Mouse (Mus musculus) telencephalon, adult 2 months (tissue): ENCODE data around the gene Mup22.
"Not testable (repeated sequence)": the region's sequence is repeated elsewhere in the genome, so short reads cannot be mapped to it uniquely, and the experiment has no call there.

Source experiments
- DNase-seq: peaks from one replicate; pipeline ENCODE4 v3.0.0-alpha.2; 2011; ENCODE audit warnings: low read depth, low spot score

Mup22 gene

GRCm38 (mm10) chr4:60821363-60821762, at the start of gene Mup22:
Mup22 (minus strand) TSS chr4:60821463.
- DNase-seq: not testable (repeated sequence)

GRCm38 (mm10) chr4:60840889-60841288, 19.6 kb upstream of the Mup22 start:
- not testable (repeated sequence) for DNase-seq
